Mouse (Mus musculus): ENCODE measurements around the gene Inhbe. TPM values are rescaled to one million over a fixed set of nuclear protein-coding genes. Genes with fewer than 3 reads are reported as not detected.

Inhbe gene
- polyA plus RNA-seq, 1 experiment from 2014 or later, result 0.15 TPM

Other genes with a start within 250 kb of the Inhbe start
- gene Os9, start 233.3 kb downstream of the Inhbe start, polyA plus RNA-seq (2014; fragmentation: Nextera tagmentation; extraction: Ambion mirVana), result 29.5 and 32.7 TPM in 2 replicates
- 3.4 TPM in 2 replicates for gene B4galnt1, start 189.2 kb downstream of the Inhbe start, polyA plus RNA-seq (2014; fragmentation: Nextera tagmentation; extraction: Ambion mirVana)
- 2.7 and 4.1 TPM in 2 replicates for gene Slc26a10, start 173.8 kb downstream of the Inhbe start, polyA plus RNA-seq (2014; fragmentation: Nextera tagmentation; extraction: Ambion mirVana)
- gene Arhgef25, start 164.3 kb downstream of the Inhbe start, polyA plus RNA-seq (2014; fragmentation: Nextera tagmentation; extraction: Ambion mirVana), result 37.2 and 40.3 TPM in 2 replicates
- 138 TPM in 2 replicates for gene Dtx3, start 158.7 kb downstream of the Inhbe start, polyA plus RNA-seq (2014; fragmentation: Nextera tagmentation; extraction: Ambion mirVana)
- 17.8 and 20.3 TPM in 2 replicates for gene Pip4k2c, start 142.8 kb downstream of the Inhbe start, polyA plus RNA-seq (2014; fragmentation: Nextera tagmentation; extraction: Ambion mirVana)
- gene Kif5a, start 91.1 kb downstream of the Inhbe start, polyA plus RNA-seq (2014; fragmentation: Nextera tagmentation; extraction: Ambion mirVana), result 2.1 and 3.8 TPM in 2 replicates
- gene Dctn2, start 88.0 kb downstream of the Inhbe start, polyA plus RNA-seq (2014; fragmentation: Nextera tagmentation; extraction: Ambion mirVana), result 160 and 170 TPM in 2 replicates
- 17.0 and 17.2 TPM in 2 replicates for gene Mbd6, start 65.4 kb downstream of the Inhbe start, polyA plus RNA-seq (2014; fragmentation: Nextera tagmentation; extraction: Ambion mirVana)
- 167 and 170 TPM in 2 replicates for gene Mars, start 42.6 kb downstream of the Inhbe start, polyA plus RNA-seq (2014; fragmentation: Nextera tagmentation; extraction: Ambion mirVana)
- 5.3 and 5.5 TPM in 2 replicates for gene Arhgap9, start 32.4 kb downstream of the Inhbe start, polyA plus RNA-seq (2014; fragmentation: Nextera tagmentation; extraction: Ambion mirVana)
- gene Gli1, start 12.4 kb downstream of the Inhbe start, polyA plus RNA-seq (2014; fragmentation: Nextera tagmentation; extraction: Ambion mirVana), result 8.5 and 11.2 TPM in 2 replicates
- 0.15 TPM in 1 of 2 replicates, not detected in the other for gene Inhbc, start 16.0 kb upstream of the Inhbe start, polyA plus RNA-seq (2014; fragmentation: Nextera tagmentation; extraction: Ambion mirVana)
- 35.8 and 45.7 TPM in 2 replicates for gene R3hdm2, start 25.9 kb upstream of the Inhbe start, polyA plus RNA-seq (2014; fragmentation: Nextera tagmentation; extraction: Ambion mirVana)
- 0.21 and 0.34 TPM in 2 replicates for gene Stac3, start 147.3 kb upstream of the Inhbe start, polyA plus RNA-seq (2014; fragmentation: Nextera tagmentation; extraction: Ambion mirVana)
- gene Ndufa4l2, start 160.6 kb upstream of the Inhbe start, polyA plus RNA-seq (2014; fragmentation: Nextera tagmentation; extraction: Ambion mirVana), result 0.48 and 0.96 TPM in 2 replicates
- gene Shmt2, start 168.0 kb upstream of the Inhbe start, polyA plus RNA-seq (2014; fragmentation: Nextera tagmentation; extraction: Ambion mirVana), result 102 and 104 TPM in 2 replicates
- gene Nxph4, start 180.1 kb upstream of the Inhbe start, polyA plus RNA-seq (2014; fragmentation: Nextera tagmentation; extraction: Ambion mirVana), result 0.95 and 1.2 TPM in 2 replicates